Mouse (Mus musculus): ENCODE data around the gene Slc11a1. TPM values are rescaled to one million over a fixed set of nuclear protein-coding genes. Genes with fewer than 3 reads are reported as not detected.
"Not testable (repeated sequence)": the region's sequence is repeated elsewhere in the genome, so short reads cannot be mapped to it uniquely, and the experiment has no call there.

Gene Slc11a1
- polyA plus RNA-seq (2015; fragmentation: Nextera tagmentation; extraction: Ambion mirVana), result 6.1 and 6.6 TPM in 2 replicates

DNA sequence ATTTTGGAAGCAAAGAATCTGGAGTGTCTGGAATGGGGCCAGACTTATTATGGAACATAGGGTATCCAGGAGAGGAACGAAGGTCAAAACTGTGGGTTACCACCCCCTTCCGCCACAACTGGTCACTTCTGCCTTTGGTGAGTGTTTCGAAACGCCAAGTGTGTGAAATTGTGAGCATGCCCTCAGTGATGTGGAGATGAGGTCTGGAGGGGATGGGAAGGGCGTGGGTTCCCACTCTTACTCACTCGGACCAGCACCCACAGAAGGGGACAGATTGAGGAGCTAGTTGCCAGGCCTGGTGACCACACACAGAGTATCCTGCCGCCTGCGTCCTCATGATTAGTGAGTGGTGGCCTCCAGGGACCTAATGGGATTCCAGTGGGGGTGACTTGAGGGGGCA, at the start of gene Slc11a1:
Gene Slc11a1 (plus strand): TSS at position 216 of the 400 bp plus-strand sequence.
- no peaks in the 10 kb centered on the region for H3K9me3 ChIP-seq
- no peaks in the 10 kb centered on the region for H3K36me3 ChIP-seq
- 64% methylated on average over 8 of the region's 8 CpGs for WGBS
- H3K4me3 ChIP-seq (replicated peaks), result no peak within 1 kb of the TSS; the same call in 1 of the 2 replicates
- H3K27me3 ChIP-seq (replicated peaks), result no peaks in the 10 kb centered on the region
- H3K4me2 ChIP-seq, result peak within 1 kb of the TSS; percentile 3; the same call in 1 of the 2 replicates
- H3K27ac ChIP-seq, result no peak within 1 kb of the TSS
- no peak within 1 kb of the TSS for H3K9ac ChIP-seq
- H3K4me1 ChIP-seq, result 0 out of 2 replicates have a peak, but pooled peaks cover 5% of the 10 kb centered on the region
- no peak for ATAC-seq (ENCODE audit: insufficient read depth, low FRiP score, low read depth)

GRCm38 (mm10) chr1:74326916-74327315, 48.1 kb upstream of the Slc11a1 start:
- H3K36me3 ChIP-seq; H3K4me3 ChIP-seq (replicated peaks); H3K4me2 ChIP-seq; H3K27ac ChIP-seq; H3K9ac ChIP-seq; H3K9me3 ChIP-seq; H3K27me3 ChIP-seq (replicated peaks); ATAC-seq (ENCODE audit: insufficient read depth, low FRiP score, low read depth): not testable (repeated sequence)
- WGBS, result 68% methylated on average over 2 of the region's 2 CpGs
- H3K4me1 ChIP-seq, result peaks cover 14% of the 10 kb centered on the region

DNA sequence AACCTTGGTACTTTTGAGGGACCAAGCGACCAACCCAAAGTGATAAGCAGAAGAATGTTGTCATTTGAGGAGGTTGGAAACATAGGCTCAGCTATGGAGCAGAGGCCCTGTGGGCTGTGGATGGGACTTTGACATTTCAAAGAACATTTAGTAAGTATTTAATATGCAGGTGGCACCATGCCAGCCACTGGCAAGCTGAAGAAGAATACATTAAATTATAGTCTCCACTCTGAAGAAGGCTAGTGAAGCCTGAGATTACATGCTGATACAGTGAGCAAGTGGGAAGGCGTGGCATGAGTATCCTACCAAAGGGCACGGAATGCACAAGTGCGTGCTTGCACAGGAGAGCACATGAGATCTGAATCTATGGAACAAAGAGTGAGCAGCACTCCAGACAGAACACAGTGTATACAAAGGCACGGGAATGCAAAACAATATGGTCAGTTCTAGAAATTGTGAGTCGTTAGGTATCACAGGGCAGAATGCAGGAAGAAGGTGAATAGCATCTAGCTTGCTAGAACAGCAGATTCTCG, 45.0 kb upstream of the Slc11a1 start:
- 61% methylated on average over 7 of the region's 7 CpGs for WGBS
- no peak overlapping the region for H3K4me2 ChIP-seq
- ATAC-seq (ENCODE audit: insufficient read depth, low FRiP score, low read depth), result no peak

GRCm38 (mm10) chr1:74331046-74331681, 43.8 kb upstream of the Slc11a1 start:
- WGBS, result 63% methylated on average over 4 of the region's 4 CpGs
- Histone ChIP-seq H3K27ac (peak overlapping the region; percentile 86), H3K4me3 (replicated peaks) (no peak overlapping the region), H3K9ac (no peak overlapping the region), H3K36me3 (no peaks in the 10 kb centered on the region), H3K9me3 (no peaks in the 10 kb centered on the region), H3K4me2 (no peak overlapping the region), H3K4me1 (peaks cover 23% of the 10 kb centered on the region), H3K27me3 (replicated peaks) (no peaks in the 10 kb centered on the region)
- ATAC-seq (ENCODE audit: insufficient read depth, low FRiP score, low read depth), result no peak

More for the DNA sequence above, 45.0 kb upstream of the Slc11a1 start:
- no peaks in the 10 kb centered on the region for H3K9me3 ChIP-seq
- H3K27me3 ChIP-seq (replicated peaks), result no peaks in the 10 kb centered on the region
- peaks cover 23% of the 10 kb centered on the region for H3K4me1 ChIP-seq
- H3K4me3 ChIP-seq (replicated peaks), result no peak overlapping the region
- no peak overlapping the region for H3K9ac ChIP-seq
- H3K36me3 ChIP-seq, result no peaks in the 10 kb centered on the region
- peak overlapping the region; percentile 86; the same call in 1 of the 2 replicates for H3K27ac ChIP-seq

DNA sequence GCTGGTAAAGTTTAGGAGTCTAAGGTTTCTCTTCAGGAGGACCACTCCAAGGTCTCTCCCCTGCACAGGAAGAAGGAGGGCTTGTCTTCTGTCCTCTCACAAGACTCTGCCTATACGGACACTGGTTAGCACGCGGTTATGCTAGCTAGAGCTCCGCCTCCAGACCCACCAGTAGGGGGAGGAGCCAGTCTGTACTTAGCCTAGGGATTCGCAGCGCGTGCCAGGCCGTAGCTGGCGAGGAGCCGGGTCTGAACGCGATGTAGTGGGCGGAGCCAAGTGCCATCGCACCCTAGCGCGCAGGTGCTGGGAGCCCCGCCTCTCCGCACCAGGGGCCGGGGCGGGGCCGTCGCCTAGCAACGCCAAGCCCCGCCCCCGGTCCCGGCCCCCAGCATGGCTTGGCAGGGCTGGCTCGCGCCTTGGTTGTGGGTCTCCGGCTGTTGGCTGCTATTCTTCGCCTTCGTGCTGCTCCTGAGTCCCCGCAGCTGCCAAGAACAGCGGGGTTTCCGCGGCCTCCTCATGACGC, 42.7 kb upstream of the Slc11a1 start:
- Histone ChIP-seq H3K27me3 (replicated peaks) (no peaks in the 10 kb centered on the region), H3K27ac (peak overlapping the region; percentile 86), H3K4me3 (replicated peaks) (peak overlapping the region; percentile 56), H3K4me2 (peak overlapping the region; percentile 80), H3K36me3 (no peaks in the 10 kb centered on the region), H3K4me1 (peaks cover 23% of the 10 kb centered on the region), H3K9ac (peak overlapping the region; percentile 42), H3K9me3 (no peaks in the 10 kb centered on the region)
- WGBS, result under 1% methylated on average over 36 of the region's 36 CpGs
- peak; percentile 93 for ATAC-seq (ENCODE audit: insufficient read depth, low FRiP score, low read depth)

DNA sequence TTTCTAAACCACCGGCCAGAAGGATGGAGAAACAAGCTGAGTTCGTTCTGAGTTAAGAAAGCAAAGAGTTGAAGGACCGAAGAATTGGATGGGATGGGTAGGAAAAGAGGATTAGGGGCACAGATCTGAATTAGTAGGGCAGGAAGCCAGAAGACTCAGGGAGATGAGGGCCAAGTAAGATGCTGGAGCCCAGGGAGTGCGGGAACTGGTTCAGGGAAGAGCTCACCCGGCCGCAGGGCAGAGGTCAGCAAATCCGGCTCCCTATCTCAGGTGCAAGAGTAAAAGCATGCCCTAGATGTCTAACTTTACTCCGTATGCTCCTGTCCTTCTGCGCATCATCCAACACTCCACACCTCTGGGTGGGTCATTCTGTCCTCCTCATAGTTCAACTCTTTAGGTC, 42.1 kb upstream of the Slc11a1 start:
- peak overlapping the region; percentile 80 for H3K4me2 ChIP-seq
- ATAC-seq (ENCODE audit: insufficient read depth, low FRiP score, low read depth), result no peak
- no peaks in the 10 kb centered on the region for H3K36me3 ChIP-seq
- H3K4me3 ChIP-seq (replicated peaks), result peak overlapping the region; percentile 56
- peak overlapping the region; percentile 86 for H3K27ac ChIP-seq
- peak overlapping the region; percentile 42 for H3K9ac ChIP-seq
- peaks cover 23% of the 10 kb centered on the region for H3K4me1 ChIP-seq
- no peaks in the 10 kb centered on the region for H3K27me3 ChIP-seq (replicated peaks)
- WGBS, result 1% methylated on average over 9 of the region's 9 CpGs
- no peaks in the 10 kb centered on the region for H3K9me3 ChIP-seq

GRCm38 (mm10) chr1:74334607-74335006, 40.4 kb upstream of the Slc11a1 start:
- Histone ChIP-seq H3K9me3 (no peaks in the 10 kb centered on the region), H3K4me2 (no peak overlapping the region), H3K36me3 (no peaks in the 10 kb centered on the region), H3K27ac (no peak overlapping the region), H3K4me1 (peaks cover 23% of the 10 kb centered on the region), H3K9ac (no peak overlapping the region), H3K27me3 (replicated peaks) (no peaks in the 10 kb centered on the region), H3K4me3 (replicated peaks) (no peak overlapping the region)
- no peak for ATAC-seq (ENCODE audit: insufficient read depth, low FRiP score, low read depth)
- WGBS, result 77% methylated on average over 3 of the region's 3 CpGs

- Histone ChIP-seq H3K4me1 (peaks cover 22% of the 10 kb centered on the region), H3K9me3 (no peaks in the 10 kb centered on the region), H3K4me3 (replicated peaks) (no peak overlapping the region), H3K27ac (no peak overlapping the region), H3K27me3 (replicated peaks) (no peaks in the 10 kb centered on the region), H3K4me2 (no peak overlapping the region), H3K9ac (no peak overlapping the region), H3K36me3 (no peaks in the 10 kb centered on the region)
- ATAC-seq (ENCODE audit: insufficient read depth, low FRiP score, low read depth), result no peak
- 65% methylated on average over 4 of the region's 4 CpGs for WGBS
Measured at GRCm38 (mm10) chr1:74335033-74335432, 40.0 kb upstream of the Slc11a1 start.

DNA sequence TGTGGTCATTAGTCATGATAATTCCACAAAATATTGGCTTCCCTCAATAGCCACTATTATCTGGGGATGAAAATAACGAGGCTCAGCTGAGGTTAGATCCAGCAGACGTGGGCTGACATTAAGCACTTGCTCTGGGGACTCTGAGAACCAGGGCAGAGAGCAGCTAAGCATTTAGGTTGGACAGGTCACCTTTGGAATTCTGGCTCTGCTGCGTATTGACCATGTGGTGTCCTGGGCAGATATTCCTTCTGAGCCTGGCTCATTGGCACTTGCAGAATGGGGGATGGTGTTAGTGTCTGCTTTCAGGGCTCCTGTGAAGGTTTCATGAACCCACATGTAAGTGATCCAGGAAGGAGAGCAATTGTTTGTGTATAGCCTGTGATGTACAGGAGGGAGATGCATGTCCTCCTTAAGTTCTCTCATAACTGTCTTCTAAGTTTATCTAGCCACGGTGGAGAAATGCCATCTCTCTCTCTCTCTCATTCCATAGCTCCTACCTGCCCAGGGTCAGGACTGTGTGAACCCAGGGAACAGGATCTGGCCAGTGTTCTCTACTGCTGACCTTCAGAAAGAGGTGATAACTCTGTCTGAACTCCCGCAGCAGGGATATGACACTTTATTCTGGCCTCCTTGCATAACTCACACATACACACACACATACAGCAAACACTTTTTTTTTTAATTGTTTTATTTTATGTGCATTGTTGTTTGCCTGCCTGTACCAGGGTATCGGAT, 39.4 kb upstream of the Slc11a1 start:
- no peaks in the 10 kb centered on the region for H3K9me3 ChIP-seq
- ATAC-seq (ENCODE audit: insufficient read depth, low FRiP score, low read depth), result no peak
- H3K9ac ChIP-seq, result no peak overlapping the region
- no peaks in the 10 kb centered on the region for H3K27me3 ChIP-seq (replicated peaks)
- H3K4me1 ChIP-seq, result peaks cover 20% of the 10 kb centered on the region
- H3K27ac ChIP-seq, result no peak overlapping the region
- H3K36me3 ChIP-seq, result no peaks in the 10 kb centered on the region
- 71% methylated on average over 6 of the region's 6 CpGs for WGBS
- H3K4me3 ChIP-seq (replicated peaks), result no peak overlapping the region
- no peak overlapping the region for H3K4me2 ChIP-seq

GRCm38 (mm10) chr1:74337241-74337771, 37.7 kb upstream of the Slc11a1 start:
- H3K9me3 ChIP-seq, result no peaks in the 10 kb centered on the region
- no peak overlapping the region for H3K9ac ChIP-seq
- no peak overlapping the region for H3K27ac ChIP-seq
- ATAC-seq (ENCODE audit: insufficient read depth, low FRiP score, low read depth), result no peak
- H3K36me3 ChIP-seq, result no peaks in the 10 kb centered on the region
- H3K4me1 ChIP-seq, result peaks cover 8% of the 10 kb centered on the region
- no peak overlapping the region for H3K4me2 ChIP-seq
- 75% methylated on average over 3 of the region's 3 CpGs for WGBS
- no peak overlapping the region for H3K4me3 ChIP-seq (replicated peaks)
- no peaks in the 10 kb centered on the region for H3K27me3 ChIP-seq (replicated peaks)

DNA sequence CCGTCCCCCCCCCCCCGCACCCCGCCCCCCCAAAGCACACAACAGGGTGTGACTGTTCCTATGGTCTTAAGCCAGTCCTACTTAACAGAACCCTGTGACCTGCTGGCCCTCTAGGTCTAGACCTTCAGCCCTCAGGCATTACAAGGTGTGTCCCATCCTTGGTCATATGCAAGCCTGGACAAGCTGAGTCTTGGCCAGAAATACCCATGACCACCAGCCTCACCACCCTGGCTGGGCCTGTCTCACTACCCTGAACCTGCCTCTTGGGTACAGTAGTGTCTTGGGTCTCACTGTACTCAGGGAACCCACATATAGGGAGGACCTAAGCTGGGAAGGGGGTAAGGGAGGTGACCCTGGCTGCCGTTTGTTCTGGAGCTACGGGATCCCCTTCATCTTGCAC, 37.0 kb upstream of the Slc11a1 start:
- Histone ChIP-seq H3K36me3 (no peaks in the 10 kb centered on the region), H3K27ac (no peak overlapping the region), H3K4me1 (peaks cover 6% of the 10 kb centered on the region), H3K9me3 (no peaks in the 10 kb centered on the region), H3K4me2 (no peak overlapping the region), H3K9ac (no peak overlapping the region), H3K27me3 (replicated peaks) (no peaks in the 10 kb centered on the region), H3K4me3 (replicated peaks) (no peak overlapping the region)
- no peak; the same call in 1 of the 2 replicates for ATAC-seq (ENCODE audit: insufficient read depth, low FRiP score, low read depth)
- 79% methylated on average over 4 of the region's 5 CpGs for WGBS

- 79% methylated on average over 4 of the region's 4 CpGs for WGBS
- Histone ChIP-seq H3K9ac (no peak overlapping the region), H3K4me1 (no peaks in the 10 kb centered on the region; the same call in 1 of the 2 replicates), H3K4me3 (replicated peaks) (no peak overlapping the region), H3K27me3 (replicated peaks) (no peaks in the 10 kb centered on the region), H3K4me2 (no peak overlapping the region), H3K36me3 (no peaks in the 10 kb centered on the region), H3K27ac (no peak overlapping the region), H3K9me3 (no peaks in the 10 kb centered on the region)
- ATAC-seq (ENCODE audit: insufficient read depth, low FRiP score, low read depth), result no peak
Measured at GRCm38 (mm10) chr1:74338626-74339025, 36.4 kb upstream of the Slc11a1 start.

All from stomach, embryonic 15.5 days (tissue).